Mouse (Mus musculus): ENCODE data around the gene Tec.

DNA sequence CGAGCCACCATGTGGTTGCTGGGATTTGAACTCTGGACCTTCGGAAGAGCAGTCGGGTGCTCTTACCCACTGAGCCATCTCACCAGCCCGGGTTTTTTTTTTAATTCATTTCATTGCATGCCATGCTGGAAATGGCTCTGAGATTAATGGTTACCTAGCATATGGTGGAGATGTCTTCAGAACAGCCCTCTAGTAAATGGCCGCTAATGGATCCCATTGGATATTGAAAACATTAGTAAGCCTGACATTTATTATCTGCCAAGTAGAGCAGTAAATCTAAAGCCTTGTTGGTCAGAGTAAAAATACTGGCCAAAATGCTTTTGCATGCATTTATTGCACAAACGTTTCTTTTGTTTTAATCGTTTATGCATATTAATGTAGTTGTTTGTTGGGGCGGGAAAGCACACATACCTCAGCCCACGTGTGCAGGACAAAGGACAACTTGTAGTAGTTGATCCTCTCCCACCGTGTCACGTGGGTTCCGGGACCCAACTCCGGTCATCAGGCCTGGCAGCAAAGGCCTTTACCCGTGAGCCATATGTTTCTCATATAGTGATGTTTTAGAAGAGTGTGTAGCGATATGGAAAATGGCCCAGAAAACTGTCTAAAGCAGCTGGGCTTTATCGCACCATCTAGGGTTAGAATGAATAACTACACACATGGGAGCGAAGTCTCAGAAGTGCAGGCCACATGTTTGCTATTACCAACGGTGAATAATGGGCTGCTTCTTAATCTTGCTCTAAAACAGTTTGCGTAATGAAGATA lies 18.4 kb upstream of the Tec start:
- TF ChIP-seq EP300 (IDR thresholded peaks at IDR 0.05; ENCODE audit: insufficient read depth, low read depth, low read length): no peak
- no peak for TF ChIP-seq POLR2A (IDR thresholded peaks at IDR 0.05; ENCODE audit: insufficient read depth, low read length)

All from ES-Bruce4 (cell line).